Comparison of ENCODE assay signal across 21 mouse cellular contexts in the genomic region with DNA sequence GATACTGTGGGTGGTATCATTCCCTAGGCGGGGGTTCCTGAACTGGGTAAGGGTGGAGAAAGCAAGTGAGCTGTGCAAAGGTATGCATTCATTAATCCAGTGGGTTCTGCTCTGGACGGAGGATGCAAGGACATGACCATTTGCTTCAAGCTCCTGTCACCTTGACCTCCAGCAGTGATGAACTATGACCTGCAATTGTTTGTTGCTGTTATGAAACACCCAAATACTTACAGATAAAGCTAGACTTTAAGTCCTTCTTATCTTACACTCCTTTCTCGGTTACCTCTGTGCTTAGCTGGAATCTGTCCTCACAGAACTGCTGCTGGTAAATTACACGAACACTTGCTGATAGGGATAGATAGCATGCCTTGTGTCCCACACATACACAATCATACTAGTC. TPM values are rescaled to one million over a fixed set of nuclear protein-coding genes. Genes with fewer than 3 reads are reported as not detected.
"Had no signal": no experiment of that assay in that cellular context is flagged by ENCODE, and none has a peak within 500 bp of the region (broad histone marks: within the 10 kb centered on the region; RNA-seq: fewer than 3 reads in every experiment).

No protein-coding gene starts in this region.

- H3K4me1 ChIP-seq: midbrain, embryonic 10.5 days; midbrain, embryonic 13.5 days; midbrain, embryonic 15.5 days; neural tube, embryonic 13.5 days; neural tube, embryonic 15.5 days; stomach, embryonic 15.5 days had no signal

- H3K9ac ChIP-seq: liver, embryonic 14.5 days; lung, embryonic 14.5 days; midbrain, embryonic 13.5 days; midbrain, embryonic 15.5 days; neural tube, embryonic 13.5 days; neural tube, embryonic 15.5 days; stomach, embryonic 15.5 days had no signal

- ATAC-seq: midbrain, embryonic 13.5 days; midbrain, embryonic 15.5 days had no signal

- H3K27me3 ChIP-seq: midbrain, embryonic 13.5 days; midbrain, embryonic 15.5 days; neural tube, embryonic 13.5 days; neural tube, embryonic 15.5 days; stomach, embryonic 15.5 days had no signal

- H3K4me3 ChIP-seq: midbrain, embryonic 10.5 days; midbrain, embryonic 13.5 days; midbrain, embryonic 15.5 days; myocyte; neural tube, embryonic 13.5 days; neural tube, embryonic 15.5 days; stomach, embryonic 15.5 days had no signal

- H3K4me2 ChIP-seq: lung, embryonic 14.5 days; midbrain, embryonic 13.5 days; midbrain, embryonic 15.5 days; neural tube, embryonic 13.5 days; neural tube, embryonic 15.5 days; stomach, embryonic 15.5 days had no signal

- H3K27ac ChIP-seq: liver, embryonic 14.5 days; midbrain, embryonic 10.5 days; midbrain, embryonic 13.5 days; midbrain, embryonic 15.5 days; neural tube, embryonic 13.5 days; neural tube, embryonic 15.5 days; stomach, embryonic 15.5 days; stomach, postnatal 0 days had no signal

- H3K9me3 ChIP-seq: midbrain, embryonic 10.5 days; midbrain, embryonic 13.5 days; midbrain, embryonic 15.5 days; neural tube, embryonic 13.5 days; neural tube, embryonic 15.5 days; stomach, embryonic 15.5 days had no signal

- DNase-seq: lung, adult 18-20 months; lung, embryonic 14.5 days; lung, postnatal 10 days; lung, postnatal 36 days; retina, postnatal 1 day; right cerebral cortex, adult 18-20 months; right cerebral cortex, postnatal 25 days; right cerebral cortex, postnatal 4 days; thymus, adult 2 months; thymus, postnatal 25 days; thymus, postnatal 4 days had no signal

RNA-seq across cellular contexts. Expression of gene D630039A03Rik, which starts 24.5 kb away (rescaled TPM):
- total RNA-seq: megakaryocyte-erythroid progenitor cell, adult 5-6 weeks had no signal
- polyA plus RNA-seq: midbrain, embryonic 13.5 days had no signal
